Mouse (Mus musculus) cerebellum, adult 2 months (tissue): Measurements from ENCODE around the gene Apoe. TPM values are rescaled to one million over a fixed set of nuclear protein-coding genes. Genes with fewer than 3 reads are reported as not detected.
A peak's percentile ranks its signal among the peaks of the same experiment; 100 is the strongest.

Source experiments
- DNase-seq, 2 experiments: peaks; one replicate each; pipeline ENCODE4 v3.0.0; 2021
- H3K27ac ChIP-seq: fragments of 200-500 bp; 2 replicates; pipeline ENCODE4 v1.5.1; 2012; ENCODE audit warnings: low read length, control low read depth, inconsistent platforms; ENCODE audit not compliant: insufficient read depth
- H3K27me3 ChIP-seq: fragments of 200-500 bp; 2 replicates; pipeline ENCODE4 v1.6.1; 2012; ENCODE audit warnings: inconsistent platforms, mild to moderate bottlenecking, low read length, moderate library complexity; ENCODE audit not compliant: control insufficient read depth, insufficient read depth
- H3K4me1 ChIP-seq: fragments of 200-500 bp; 2 replicates; pipeline ENCODE4 v1.6.1; 2011; ENCODE audit warnings: low read length; ENCODE audit not compliant: control insufficient read depth, insufficient read depth
- H3K4me3 ChIP-seq: fragments of 200-500 bp; replicated peaks from 2 replicates; pipeline ENCODE3; 2011; ENCODE audit warnings: mild to moderate bottlenecking, low read depth, low read length, control low read depth; ENCODE audit not compliant: insufficient read depth
- CTCF ChIP-seq: fragments of 200-500 bp; IDR thresholded peaks from 2 replicates; pipeline ENCODE4 v1.5.1; 2011; ENCODE audit warnings: low read depth, mild to moderate bottlenecking, control low read depth, low read length, moderate library complexity, borderline replicate concordance; ENCODE audit not compliant: insufficient read depth
- POLR2A ChIP-seq: fragments of 200-500 bp; IDR thresholded peaks from 2 replicates; pipeline ENCODE4 v1.6.1; 2011; ENCODE audit warnings: low read length, control low read depth, borderline replicate concordance; ENCODE audit not compliant: insufficient read depth
- WGBS: fragments of 180-500 bp; shearing (Covaris S2); methylation state at CpG from one replicate; pipeline ENCODE4 v1.1.7; 2018; 5-methylcytosine and 5-hydroxymethylcytosine counted together
- polyA plus RNA-seq: library from polyadenylated mRNA; depleted of rRNA; stranded (reverse); fragments of >200 nt; gene quantifications from 2 replicates; pipeline ENCODE4 v1.2.3, GENCODE M21; 2012

The Apoe gene
- polyA plus RNA-seq, 1 experiment = 2,936 TPM

DNA sequence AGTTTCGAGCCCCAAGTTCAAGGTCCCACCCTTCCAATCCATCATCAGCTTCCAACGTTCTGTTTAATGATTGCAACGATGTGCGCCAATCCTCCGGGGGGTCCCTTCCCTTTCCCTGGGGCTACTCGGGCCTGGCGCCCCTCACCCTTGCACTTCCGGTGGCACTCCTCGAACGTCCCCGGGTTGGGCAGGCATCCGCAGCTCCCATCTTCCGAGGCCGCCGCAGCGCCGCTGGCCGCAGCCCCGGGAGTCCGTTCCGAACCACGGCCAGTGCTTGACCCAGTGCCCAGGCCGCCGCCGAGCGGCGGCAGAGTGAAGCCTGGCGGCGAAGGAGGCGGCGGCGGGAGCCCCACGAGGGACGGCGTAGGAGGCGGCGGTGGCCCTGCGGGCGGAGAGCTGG is 15.8 kb upstream of the Apoe start:
- under 1% methylated on average over 39 of the region's 39 CpGs for WGBS

DNA sequence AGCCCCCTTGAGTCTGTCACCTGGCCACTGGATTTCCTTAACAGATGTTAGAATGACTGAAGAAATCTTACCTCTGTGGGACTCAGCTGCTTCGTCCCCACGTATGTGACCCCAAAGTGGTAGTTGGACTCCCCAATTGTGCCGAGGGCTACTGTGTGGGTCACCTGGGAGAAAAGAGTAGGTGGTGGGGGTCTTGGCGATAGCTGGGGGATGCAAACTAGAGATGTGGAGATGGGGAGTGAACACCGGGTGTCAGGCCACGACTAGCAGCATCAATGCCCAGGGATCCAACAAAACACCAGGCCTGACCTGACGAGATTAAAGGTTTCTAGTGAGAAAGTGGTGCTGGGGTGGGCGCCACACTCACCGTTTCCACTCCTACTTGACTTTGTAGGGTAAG is 14.6 kb upstream of the Apoe start:
- TF ChIP-seq POLR2A = no peak
- TF ChIP-seq CTCF = no peak

More for the DNA sequence above, 15.8 kb upstream of the Apoe start:
- Histone ChIP-seq H3K27ac (peak overlapping the region; percentile 27; the same call in 1 of the 2 replicates), H3K4me1 (peaks cover 8% of the 10 kb centered on the region), H3K4me3 (peak overlapping the region; percentile 81), H3K27me3 (no peaks in the 10 kb centered on the region)
- TF ChIP-seq POLR2A (no peak), CTCF (no peak)
- no peak for DNase-seq

GRCm38 (mm10) chr7:19713196-19713595 is 14.2 kb upstream of the Apoe start:
- H3K4me1 ChIP-seq = peaks cover 8% of the 10 kb centered on the region

More for the DNA sequence above, 14.6 kb upstream of the Apoe start:
- H3K4me3 ChIP-seq = no peak overlapping the region
- peak in 1 of 2 experiments; percentile 21 for DNase-seq
- peaks cover 8% of the 10 kb centered on the region for H3K4me1 ChIP-seq
- 86% methylated on average over 9 of the region's 9 CpGs for WGBS
- no peaks in the 10 kb centered on the region for H3K27me3 ChIP-seq
- H3K27ac ChIP-seq = no peak overlapping the region

GRCm38 (mm10) chr7:19712414-19712813 is 13.4 kb upstream of the Apoe start:
- Histone ChIP-seq H3K27ac (no peak overlapping the region), H3K27me3 (no peaks in the 10 kb centered on the region), H3K4me1 (peaks cover 8% of the 10 kb centered on the region), H3K4me3 (no peak overlapping the region)
- TF ChIP-seq POLR2A (no peak), CTCF (no peak; the same call in 1 of the 2 replicates)
- DNase-seq = peak in 1 of 2 experiments; percentile 27
- WGBS = 45% methylated on average over 4 of the region's 4 CpGs

More at GRCm38 (mm10) chr7:19713196-19713595, 14.2 kb upstream of the Apoe start:
- Histone ChIP-seq H3K27ac (no peak overlapping the region), H3K4me3 (no peak overlapping the region), H3K27me3 (no peaks in the 10 kb centered on the region)
- TF ChIP-seq CTCF = peak; percentile 54
- no peak for TF ChIP-seq POLR2A
- peak; percentile 44 to 48 for DNase-seq
- 40% methylated on average over 4 of the region's 4 CpGs for WGBS

- H3K27me3 ChIP-seq = no peaks in the 10 kb centered on the region
- no peak overlapping the region for H3K4me3 ChIP-seq
- TF ChIP-seq CTCF (no peak), POLR2A (no peak)
- 87% methylated on average over 10 of the region's 10 CpGs for WGBS
- peak; percentile 9 to 14 for DNase-seq
- peaks cover 8% of the 10 kb centered on the region for H3K4me1 ChIP-seq
- no peak overlapping the region for H3K27ac ChIP-seq
These were observed 11.7 kb upstream of the Apoe start for GRCm38 (mm10) chr7:19710650-19711049.

DNA sequence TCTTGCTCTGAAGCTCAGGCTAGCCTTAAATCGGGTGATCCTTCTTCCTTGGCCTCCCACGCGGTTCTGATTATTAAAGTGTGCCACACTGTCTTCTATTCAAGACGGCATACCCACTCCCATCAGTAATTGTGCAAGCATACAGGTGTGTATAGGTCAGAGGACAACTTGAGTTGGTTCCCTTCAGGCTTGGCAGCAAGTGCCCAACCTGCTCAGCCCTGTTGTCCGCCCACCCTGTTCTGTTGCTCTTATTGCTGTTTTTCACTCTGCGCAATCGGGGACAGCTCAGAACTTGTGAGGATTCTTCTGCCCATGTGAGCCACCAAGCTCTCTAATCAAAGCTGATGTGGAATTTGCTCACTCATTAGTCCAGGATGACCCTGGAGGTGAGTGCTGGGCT is 6.3 kb upstream of the Apoe start:
- DNase-seq = no peak
- no peak for TF ChIP-seq POLR2A
- no peak for TF ChIP-seq CTCF
- H3K4me3 ChIP-seq = no peak overlapping the region
- H3K27me3 ChIP-seq = no peaks in the 10 kb centered on the region
- H3K27ac ChIP-seq = no peak overlapping the region
- WGBS = 97% methylated on average over 7 of the region's 7 CpGs
- H3K4me1 ChIP-seq = no peaks in the 10 kb centered on the region

DNA sequence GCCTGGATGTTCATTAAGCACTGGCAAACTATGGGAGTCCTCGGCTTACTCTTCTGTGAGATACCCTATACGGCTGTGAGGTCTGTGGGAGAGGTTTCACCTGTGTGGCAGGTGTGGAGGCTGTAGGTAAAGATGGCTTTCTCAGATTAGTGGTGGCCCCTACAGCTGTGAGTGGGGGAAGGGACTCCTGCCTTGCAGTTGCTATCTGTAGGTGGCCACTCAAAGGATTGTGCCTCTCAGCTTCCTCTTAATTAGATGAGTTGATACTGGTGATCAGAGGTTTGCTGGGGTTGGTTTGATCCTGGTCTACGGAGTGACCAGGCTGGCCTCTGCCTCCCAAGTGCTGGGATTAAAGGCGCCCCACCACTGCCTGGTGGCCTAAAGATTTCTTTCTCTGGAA is 5.5 kb upstream of the Apoe start:
- WGBS = 96% methylated on average over 4 of the region's 4 CpGs
- Histone ChIP-seq H3K4me1 (no peaks in the 10 kb centered on the region), H3K27ac (no peak overlapping the region), H3K27me3 (no peaks in the 10 kb centered on the region), H3K4me3 (no peak overlapping the region)
- no peak for DNase-seq
- no peak for TF ChIP-seq CTCF
- no peak for TF ChIP-seq POLR2A

GRCm38 (mm10) chr7:19702859-19703555 is 4.0 kb upstream of the Apoe start:
- TF ChIP-seq CTCF (no peak), POLR2A (no peak)
- 92% methylated on average over 16 of the region's 16 CpGs for WGBS

More at GRCm38 (mm10) chr7:19702859-19703555, 4.0 kb upstream of the Apoe start:
- no peak overlapping the region for H3K27ac ChIP-seq
- no peaks in the 10 kb centered on the region for H3K27me3 ChIP-seq
- no peak overlapping the region for H3K4me3 ChIP-seq
- 0 out of 2 replicates have a peak, but pooled peaks cover 4% of the 10 kb centered on the region for H3K4me1 ChIP-seq
- no peak for DNase-seq
